Comparison of ENCODE assay signal across 1 mouse cellular context in the genomic region with DNA sequence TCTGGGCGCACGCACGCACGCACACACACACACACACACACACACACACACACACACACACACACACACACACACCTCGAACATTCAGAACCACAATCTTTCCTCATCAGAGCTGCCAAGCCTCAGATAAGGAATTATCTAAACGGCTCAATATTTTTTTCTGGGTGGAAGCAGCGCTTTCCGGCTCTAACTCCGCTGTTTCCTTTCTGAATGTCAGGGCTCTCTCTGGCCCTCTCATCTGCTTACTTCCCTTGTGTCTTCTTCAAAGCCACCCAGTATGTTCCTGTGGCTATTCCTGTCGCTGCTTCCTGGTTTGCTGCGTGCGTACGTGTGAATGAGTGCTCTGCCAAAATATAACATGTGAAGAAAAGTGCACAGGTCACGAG.
TF ChIP-seq lines count a peak whose summit lies in the region.

No protein-coding gene starts in this region.

TF ChIP-seq in MEL, 35 proteins besides CTCF, POLR2A, EP300 and RAD21 (continued from another document):
- TF ChIP-seq ZKSCAN1 (IDR thresholded peaks at IDR 0.05; ENCODE audit: low read depth, low read length) (no peak), CHD1 (IDR thresholded peaks at IDR 0.05; ENCODE audit: low read depth, low read length) (no peak), MEF2A (IDR thresholded peaks at IDR 0.05; ENCODE audit: extremely low read depth, insufficient replicate concordance, low read depth, low read length, poor library complexity, severe bottlenecking) (0 out of 2 replicates have a peak, but pooled peaks have one; percentile 44), POLR2AphosphoS2 (IDR thresholded peaks at IDR 0.05; ENCODE audit: low read length) (no peak), UBTF (IDR thresholded peaks at IDR 0.05; ENCODE audit: borderline replicate concordance, insufficient read depth, low read depth, low read length) (no peak), MAX (IDR thresholded peaks at IDR 0.05; ENCODE audit: low read length) (no peak; the same call in 1 of the 2 replicates), GABPA (IDR thresholded peaks at IDR 0.05; ENCODE audit: low read depth, low read length) (no peak), MXI1 (IDR thresholded peaks at IDR 0.05; ENCODE audit: low read depth, low read length) (no peak; the same call in 1 of the 2 replicates), SIN3A (IDR thresholded peaks at IDR 0.05; ENCODE audit: low read length) (peak; percentile 65; the same call in 1 of the 2 replicates), RCOR1 (IDR thresholded peaks at IDR 0.05; ENCODE audit: low read depth, low read length) (peak; percentile 78), GATA1 (IDR thresholded peaks at IDR 0.05; ENCODE audit: low read depth, low read length) (peak; percentile 95), MAFK (IDR thresholded peaks at IDR 0.05; ENCODE audit: borderline replicate concordance, low read depth, low read length) (no peak), KAT2A (conservative IDR thresholded peaks at IDR 0.05; ENCODE audit: low read depth, low read length) (no peak), POLR2AphosphoS5 (IDR thresholded peaks at IDR 0.05; ENCODE audit: borderline replicate concordance, low read depth, low read length) (no peak), TBP (IDR thresholded peaks at IDR 0.05; ENCODE audit: low read depth, low read length) (peak; percentile 70), JUND (IDR thresholded peaks at IDR 0.05; ENCODE audit: low read depth, low read length) (no peak), TAL1 (IDR thresholded peaks at IDR 0.05; ENCODE audit: low read length) (peak; percentile 9; the same call in 1 of the 2 replicates), CHD2 (IDR thresholded peaks at IDR 0.05; ENCODE audit: low read length) (no peak), SMC3 (IDR thresholded peaks at IDR 0.05; ENCODE audit: low read depth, low read length) (no peak), USF2 (IDR thresholded peaks at IDR 0.05; ENCODE audit: borderline replicate concordance in 1 of 2, insufficient read depth in 1 of 2, low read depth in 1 of 2, low read length in 2 of 2) (no peak), BHLHE40 (IDR thresholded peaks at IDR 0.05; ENCODE audit: borderline replicate concordance, low read depth, low read length) (peak; percentile 58; the same call in 1 of the 2 replicates), ETS1 (IDR thresholded peaks at IDR 0.05; ENCODE audit: low read depth, low read length) (peak; percentile 89)
